Mouse (Mus musculus) G1E (cell line): Measurements from ENCODE around the gene AL731706.1. TPM values are rescaled to one million over a fixed set of nuclear protein-coding genes. Genes with fewer than 3 reads are reported as not detected.

Experiments used
- ATAC-seq: 2 replicates; pipeline ENCODE4 v1.8.0; 2016; ENCODE audit warnings: mild to moderate bottlenecking; ENCODE audit not compliant: insufficient number of reproducible peaks, poor library complexity, low FRiP score, severe bottlenecking; ENCODE audit errors: extremely low read depth
- DNase-seq: peaks from one replicate; pipeline ENCODE4 v3.0.0; 2012; ENCODE audit warnings: low spot score
- H3K27me3 ChIP-seq: 2 replicates; pipeline ENCODE4 v1.6.1; 2012; ENCODE audit warnings: mild to moderate bottlenecking, low read length, inconsistent platforms; ENCODE audit not compliant: insufficient read depth
- H3K36me3 ChIP-seq: replicated peaks from 2 replicates; pipeline ENCODE3; 2012; ENCODE audit warnings: mild to moderate bottlenecking, inconsistent platforms
- H3K4me1 ChIP-seq: 2 replicates; pipeline ENCODE4 v1.6.1; 2012; ENCODE audit warnings: low read depth, low read length, inconsistent platforms, mixed read lengths; ENCODE audit not compliant: insufficient read depth
- H3K4me3 ChIP-seq: 2 replicates; pipeline ENCODE4 v1.5.1; 2012; ENCODE audit warnings: low read depth, mild to moderate bottlenecking, inconsistent platforms, low read length, moderate library complexity, mixed read lengths
- H3K9me3 ChIP-seq: replicated peaks from 2 replicates; pipeline ENCODE4 v1.6.1; 2012; ENCODE audit warnings: inconsistent platforms
- CTCF ChIP-seq: IDR thresholded peaks from 2 replicates; pipeline ENCODE4 v1.5.1; 2012; ENCODE audit warnings: low read depth, low read length, inconsistent platforms, mixed read lengths
- GATA1 ChIP-seq: IDR thresholded peaks from 2 replicates; pipeline ENCODE4 v1.6.1; 2012; ENCODE audit warnings: borderline replicate concordance, low read length, inconsistent platforms, mixed read lengths
- GATA2 ChIP-seq: IDR thresholded peaks from 2 replicates; pipeline ENCODE4 v1.6.1; 2012; ENCODE audit warnings: low read depth, low read length, inconsistent platforms, borderline replicate concordance
- POLR2AphosphoS5 ChIP-seq: IDR thresholded peaks from 2 replicates; pipeline ENCODE4 v1.6.1; 2012; ENCODE audit warnings: low read depth, low read length, inconsistent platforms; ENCODE audit not compliant: insufficient replicate concordance
- TAL1 ChIP-seq: conservative IDR thresholded peaks from 2 replicates; pipeline ENCODE4 v1.6.1; 2012; ENCODE audit warnings: low read depth, low read length, inconsistent platforms, mixed read lengths
- polyA plus RNA-seq: library from polyadenylated mRNA; stranded (reverse); fragments of >175 nt; gene quantifications from 2 replicates; pipeline ENCODE4 v1.2.3, GENCODE M21; 2012
- total RNA-seq, 2 experiments: library from RNA; stranded (forward) in 1 of 2; stranded (reverse) in 1 of 2; fragments of 200-1000 nt in 1 of 2; fragments of >200 nt in 1 of 2; fragmentation: Nextera tagmentation in 1 of 2; gene quantifications; 2 replicates each; pipeline ENCODE4 v1.2.3; 2014 to 2017

Gene AL731706.1
- total and polyA plus RNA-seq, 3 experiments = 1.6 to 16.3 (median 4.7) TPM

DNA sequence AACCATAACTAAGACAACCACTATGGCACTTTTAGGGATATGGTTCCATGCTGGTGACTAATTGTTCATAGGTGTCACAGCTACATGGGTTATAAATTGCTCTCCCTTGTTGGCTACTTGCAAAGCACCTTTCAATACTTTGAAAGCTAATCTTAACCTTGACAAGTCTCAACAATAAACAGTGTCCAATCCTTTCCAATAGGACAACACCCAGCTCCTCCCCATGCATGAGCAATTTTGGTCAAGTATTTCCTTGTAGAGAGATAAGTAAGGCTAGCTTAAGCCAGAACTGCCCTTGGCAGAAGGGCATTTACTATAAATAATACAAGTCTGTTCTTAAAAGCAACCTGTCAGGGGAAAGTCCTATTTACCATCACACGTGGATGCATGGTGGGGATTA is 53.2 kb downstream of the AL731706.1 start:
- Histone ChIP-seq H3K36me3 (no peaks in the 10 kb centered on the region), H3K27me3 (no peaks in the 10 kb centered on the region), H3K4me1 (no peaks in the 10 kb centered on the region), H3K4me3 (no peak overlapping the region), H3K9me3 (no peaks in the 10 kb centered on the region)
- DNase-seq (no peak), ATAC-seq (no peak)
- no peak for TF ChIP-seq POLR2AphosphoS5
- TF ChIP-seq GATA1 = no peak
- TF ChIP-seq TAL1 = no peak

GRCm38 (mm10) chr2:136835882-136836281 is 55.3 kb downstream of the AL731706.1 start:
- Histone ChIP-seq H3K27me3 (no peaks in the 10 kb centered on the region), H3K4me1 (no peaks in the 10 kb centered on the region), H3K9me3 (no peaks in the 10 kb centered on the region), H3K36me3 (no peaks in the 10 kb centered on the region), H3K4me3 (no peak overlapping the region)
- no peak for DNase-seq
- TF ChIP-seq TAL1 = no peak
- TF ChIP-seq GATA1 = no peak
- no peak for ATAC-seq

GRCm38 (mm10) chr2:136834715-136835075 is 56.5 kb downstream of the AL731706.1 start:
- no peaks in the 10 kb centered on the region for H3K27me3 ChIP-seq
- no peak for ATAC-seq
- no peak for DNase-seq

DNA sequence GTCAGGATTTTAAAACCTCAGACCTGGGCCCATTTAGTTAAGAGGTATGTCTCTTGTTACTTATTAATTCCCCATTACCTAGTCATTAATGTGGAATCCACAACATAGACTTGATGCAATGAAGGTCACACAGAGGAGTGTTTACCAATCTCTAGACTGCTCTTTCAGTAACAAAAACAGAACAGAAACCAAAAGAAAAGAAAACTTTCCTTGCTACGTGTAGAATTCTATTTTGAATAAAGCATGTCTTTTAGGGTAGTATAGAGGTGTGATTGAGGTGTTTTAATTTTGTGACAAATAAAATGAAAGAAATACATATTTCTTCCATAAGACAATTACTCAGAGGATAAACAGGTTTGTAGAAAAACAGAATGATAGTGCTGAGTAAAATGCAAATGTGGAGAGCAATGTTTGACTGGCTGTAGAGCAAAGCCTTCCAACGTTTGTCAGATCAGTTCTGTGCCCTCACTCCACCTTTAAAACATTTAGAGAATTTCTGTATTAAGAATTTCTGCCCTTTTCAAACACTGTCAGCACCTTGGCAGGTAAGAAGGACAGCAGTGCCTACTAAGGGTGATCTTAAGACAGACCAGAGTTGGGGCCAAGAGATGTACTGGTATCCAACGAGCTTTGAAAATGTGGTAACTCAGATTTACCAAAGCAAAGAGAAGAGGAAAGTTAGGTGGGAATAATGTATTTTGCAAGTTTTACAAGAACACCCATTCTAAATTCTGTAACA is 57.0 kb downstream of the AL731706.1 start:
- no peaks in the 10 kb centered on the region for H3K36me3 ChIP-seq
- H3K4me3 ChIP-seq = no peak overlapping the region
- no peaks in the 10 kb centered on the region for H3K9me3 ChIP-seq
- no peak for TF ChIP-seq GATA1
- TF ChIP-seq TAL1 = no peak
- no peak for TF ChIP-seq GATA2
- TF ChIP-seq CTCF = no peak
- TF ChIP-seq POLR2AphosphoS5 = no peak
- ATAC-seq (no peak), DNase-seq (no peak)
- H3K4me1 ChIP-seq = no peaks in the 10 kb centered on the region
- no peaks in the 10 kb centered on the region for H3K27me3 ChIP-seq

More at GRCm38 (mm10) chr2:136834715-136835075, 56.5 kb downstream of the AL731706.1 start:
- H3K9me3 ChIP-seq = no peaks in the 10 kb centered on the region
- TF ChIP-seq GATA1 (no peak), POLR2AphosphoS5 (no peak), GATA2 (no peak), CTCF (no peak), TAL1 (no peak)
- H3K4me1 ChIP-seq = no peaks in the 10 kb centered on the region
- H3K4me3 ChIP-seq = no peak overlapping the region
- no peaks in the 10 kb centered on the region for H3K36me3 ChIP-seq

- H3K27me3 ChIP-seq = no peaks in the 10 kb centered on the region
Observed at GRCm38 (mm10) chr2:136832936-136833335, 58.3 kb downstream of the AL731706.1 start.

More at GRCm38 (mm10) chr2:136832936-136833335, 58.3 kb downstream of the AL731706.1 start:
- TF ChIP-seq GATA1 (no peak), CTCF (no peak), TAL1 (no peak), POLR2AphosphoS5 (no peak), GATA2 (no peak)
- DNase-seq = no peak
- no peak for ATAC-seq
- Histone ChIP-seq H3K4me1 (no peaks in the 10 kb centered on the region), H3K9me3 (no peaks in the 10 kb centered on the region), H3K4me3 (no peak overlapping the region), H3K36me3 (no peaks in the 10 kb centered on the region)

Other genes with a start within 250 kb of the AL731706.1 start
- gene Snap25, start 177.9 kb downstream of the AL731706.1 start, total RNA-seq (2014; fragmentation: Nextera tagmentation) = not detected in 2 replicates
- 0.06 and 0.11 TPM in 2 replicates for gene Snap25, start 177.9 kb downstream of the AL731706.1 start, total RNA-seq (2017)
- not detected in 2 replicates for gene Snap25, start 177.9 kb downstream of the AL731706.1 start, polyA plus RNA-seq
- gene AL731706.2, start 5.7 kb downstream of the AL731706.1 start, total RNA-seq (2014; fragmentation: Nextera tagmentation) = not detected in 2 replicates
- 16.1 and 18.0 TPM in 2 replicates for gene AL731706.2, start 5.7 kb downstream of the AL731706.1 start, total RNA-seq (2017)
- not detected in 2 replicates for gene AL731706.2, start 5.7 kb downstream of the AL731706.1 start, polyA plus RNA-seq
- gene Slx4ip, start 171 bp downstream of the AL731706.1 start, total RNA-seq (2014; fragmentation: Nextera tagmentation) = 16.6 and 18.0 TPM in 2 replicates
- gene Slx4ip, start 171 bp downstream of the AL731706.1 start, total RNA-seq (2017) = 9.2 and 9.8 TPM in 2 replicates
- 0.34 and 0.50 TPM in 2 replicates for gene Slx4ip, start 171 bp downstream of the AL731706.1 start, polyA plus RNA-seq
- 6.6 and 10.5 TPM in 2 replicates for gene Mkks, start within 50 bp of the AL731706.1 start, total RNA-seq (2014; fragmentation: Nextera tagmentation)
- gene Mkks, start within 50 bp of the AL731706.1 start, total RNA-seq (2017) = 12.7 and 14.8 TPM in 2 replicates
- gene Mkks, start within 50 bp of the AL731706.1 start, polyA plus RNA-seq = 0.13 and 0.17 TPM in 2 replicates
- gene Jag1, start 225.3 kb upstream of the AL731706.1 start, total RNA-seq (2014; fragmentation: Nextera tagmentation) = not detected in 2 replicates
- gene Jag1, start 225.3 kb upstream of the AL731706.1 start, total RNA-seq (2017) = 0.06 TPM in 1 of 2 replicates, not detected in the other
- gene Jag1, start 225.3 kb upstream of the AL731706.1 start, polyA plus RNA-seq = not detected in 2 replicates